Mouse (Mus musculus): ENCODE measurements around the gene Col8a2. TPM values are rescaled to one million over a fixed set of nuclear protein-coding genes. Genes with fewer than 3 reads are reported as not detected.

The Col8a2 gene
- polyA plus RNA-seq, 1 experiment from 2014 or later = 0.71 TPM

- no peak overlapping the region for H3K4me2 ChIP-seq (ENCODE audit: low read depth, low read length)
- H3K4me3 ChIP-seq (ENCODE audit: low read depth, low read length) = no peak overlapping the region
- H3K27ac ChIP-seq (ENCODE audit: low read length) = no peak overlapping the region
- H3K36me3 ChIP-seq (ENCODE audit: control insufficient read depth, insufficient read depth) = peaks cover 12% of the 10 kb centered on the region
- 84% methylated on average over 13 of the region's 13 CpGs for WGBS (ENCODE audit: insufficient replicate concordance)
- H3K9me3 ChIP-seq (replicated peaks; ENCODE audit: control insufficient read depth, low read length) = no peaks in the 10 kb centered on the region
- H3K9ac ChIP-seq (ENCODE audit: low read depth, low read length) = no peak overlapping the region
- peaks cover 8% of the 10 kb centered on the region; the same call in 1 of the 2 replicates for H3K4me1 ChIP-seq (ENCODE audit: control insufficient read depth, low read depth, low read length)
- no peak for ATAC-seq (ENCODE audit: low read depth)
- H3K27me3 ChIP-seq (ENCODE audit: control insufficient read depth, insufficient read depth, low read depth, low read length) = no peaks in the 10 kb centered on the region
Measured at GRCm38 (mm10) chr4:126316443-126317040, 29.9 kb downstream of the Col8a2 start.

GRCm38 (mm10) chr4:126319806-126320205 is 33.2 kb downstream of the Col8a2 start:
- Histone ChIP-seq H3K4me1 (ENCODE audit: control insufficient read depth, low read depth, low read length) (peaks cover 12% of the 10 kb centered on the region; the same call in 1 of the 2 replicates), H3K4me2 (ENCODE audit: low read depth, low read length) (peak overlapping the region; percentile 86; the same call in 1 of the 2 replicates), H3K9ac (ENCODE audit: low read depth, low read length) (no peak overlapping the region), H3K4me3 (ENCODE audit: low read depth, low read length) (no peak overlapping the region), H3K27ac (ENCODE audit: low read length) (peak overlapping the region; percentile 45; the same call in 1 of the 2 replicates), H3K36me3 (ENCODE audit: control insufficient read depth, insufficient read depth) (peaks cover 12% of the 10 kb centered on the region), H3K9me3 (replicated peaks; ENCODE audit: control insufficient read depth, low read length) (no peaks in the 10 kb centered on the region), H3K27me3 (ENCODE audit: control insufficient read depth, insufficient read depth, low read depth, low read length) (no peaks in the 10 kb centered on the region; the same call in 1 of the 2 replicates)
- 63% methylated on average over 6 of the region's 6 CpGs for WGBS (ENCODE audit: insufficient replicate concordance)
- peak; percentile 60 for ATAC-seq (ENCODE audit: low read depth)

DNA sequence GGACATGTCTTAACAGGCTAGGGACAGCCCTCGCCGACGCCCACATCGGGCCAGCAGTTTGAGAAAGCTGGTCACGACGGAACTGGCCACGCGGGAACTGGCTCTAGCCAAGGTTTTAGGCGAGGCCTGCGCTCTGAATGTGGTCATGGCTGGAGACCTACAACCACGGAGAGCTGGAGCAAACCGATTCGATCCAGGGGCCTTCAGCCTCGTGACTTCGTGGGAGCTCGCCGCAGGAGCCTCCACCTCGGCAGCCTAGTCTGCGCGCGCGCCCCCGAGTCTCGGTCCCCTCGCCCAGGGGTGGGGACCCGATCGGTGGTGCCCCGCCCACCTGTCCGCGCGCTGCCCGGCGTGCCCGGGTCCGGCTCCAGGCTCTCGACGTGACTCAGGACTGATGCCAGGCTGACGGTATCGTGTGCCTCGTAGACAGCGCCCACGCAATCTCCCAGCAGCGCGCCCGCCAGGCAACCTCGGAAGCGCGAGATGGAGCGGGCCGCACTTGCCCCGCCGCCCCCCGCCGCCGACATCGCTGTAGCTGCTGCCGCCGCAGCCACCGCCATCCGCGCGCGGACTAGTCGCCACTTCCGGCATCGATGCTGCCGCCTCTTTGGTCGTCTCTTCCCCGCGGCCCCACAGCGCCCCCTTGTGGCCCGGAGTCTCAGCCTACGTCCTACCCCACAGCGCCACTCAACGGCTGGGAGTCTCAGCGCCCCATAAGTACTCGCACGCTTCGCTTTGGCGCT is 34.7 kb downstream of the Col8a2 start, which contains the start of gene Adprhl2:
Gene Adprhl2 (minus strand): TSS at position 593 of the 743 bp plus-strand sequence.
- Histone ChIP-seq H3K4me1 (ENCODE audit: control insufficient read depth, low read depth, low read length) (peaks cover 12% of the 10 kb centered on the region), H3K4me3 (ENCODE audit: low read depth, low read length) (peak within 1 kb of the TSS; percentile 91), H3K4me2 (ENCODE audit: low read depth, low read length) (peak within 1 kb of the TSS; percentile 86), H3K36me3 (ENCODE audit: control insufficient read depth, insufficient read depth) (peaks cover 12% of the 10 kb centered on the region), H3K9ac (ENCODE audit: low read depth, low read length) (peak within 1 kb of the TSS; percentile 76), H3K27ac (ENCODE audit: low read length) (peak within 1 kb of the TSS; percentile 58), H3K27me3 (ENCODE audit: control insufficient read depth, insufficient read depth, low read depth, low read length) (peaks cover 6% of the 10 kb centered on the region), H3K9me3 (replicated peaks; ENCODE audit: control insufficient read depth, low read length) (no peaks in the 10 kb centered on the region)
- under 1% methylated on average over 79 of the region's 80 CpGs for WGBS (ENCODE audit: insufficient replicate concordance)
- peak; percentile 84 for ATAC-seq (ENCODE audit: low read depth)

GRCm38 (mm10) chr4:126321854-126322511 is 35.4 kb downstream of the Col8a2 start:
- H3K4me3 ChIP-seq (ENCODE audit: low read depth, low read length) = peak overlapping the region; percentile 91
- peak overlapping the region; percentile 86 for H3K4me2 ChIP-seq (ENCODE audit: low read depth, low read length)
- ATAC-seq (ENCODE audit: low read depth) = no peak
- H3K27me3 ChIP-seq (ENCODE audit: control insufficient read depth, insufficient read depth, low read depth, low read length) = peaks cover 6% of the 10 kb centered on the region
- peak overlapping the region; percentile 48 for H3K9ac ChIP-seq (ENCODE audit: low read depth, low read length)
- H3K36me3 ChIP-seq (ENCODE audit: control insufficient read depth, insufficient read depth) = peaks cover 9% of the 10 kb centered on the region
- peaks cover 12% of the 10 kb centered on the region for H3K4me1 ChIP-seq (ENCODE audit: control insufficient read depth, low read depth, low read length)
- 57% methylated on average over 28 of the region's 28 CpGs for WGBS (ENCODE audit: insufficient replicate concordance)
- H3K27ac ChIP-seq (ENCODE audit: low read length) = no peak overlapping the region
- no peaks in the 10 kb centered on the region for H3K9me3 ChIP-seq (replicated peaks; ENCODE audit: control insufficient read depth, low read length)

GRCm38 (mm10) chr4:126322646-126323045 is 36.1 kb downstream of the Col8a2 start:
- no peak overlapping the region for H3K4me3 ChIP-seq (ENCODE audit: low read depth, low read length)
- 86% methylated on average over 13 of the region's 13 CpGs for WGBS (ENCODE audit: insufficient replicate concordance)
- ATAC-seq (ENCODE audit: low read depth) = no peak
- no peak overlapping the region for H3K27ac ChIP-seq (ENCODE audit: low read length)
- H3K4me2 ChIP-seq (ENCODE audit: low read depth, low read length) = no peak overlapping the region
- H3K9ac ChIP-seq (ENCODE audit: low read depth, low read length) = no peak overlapping the region
- H3K36me3 ChIP-seq (ENCODE audit: control insufficient read depth, insufficient read depth) = peaks cover 6% of the 10 kb centered on the region
- no peaks in the 10 kb centered on the region for H3K9me3 ChIP-seq (replicated peaks; ENCODE audit: control insufficient read depth, low read length)
- H3K27me3 ChIP-seq (ENCODE audit: control insufficient read depth, insufficient read depth, low read depth, low read length) = peaks cover 6% of the 10 kb centered on the region
- H3K4me1 ChIP-seq (ENCODE audit: control insufficient read depth, low read depth, low read length) = peaks cover 12% of the 10 kb centered on the region

GRCm38 (mm10) chr4:126324861-126325260 is 38.3 kb downstream of the Col8a2 start:
- 0 out of 2 replicates have a peak overlapping the region, but pooled peaks have one; percentile 16 for H3K4me2 ChIP-seq (ENCODE audit: low read depth, low read length)
- H3K4me3 ChIP-seq (ENCODE audit: low read depth, low read length) = no peak overlapping the region

GRCm38 (mm10) chr4:126325281-126325861 is 38.8 kb downstream of the Col8a2 start, which contains the start of gene Tekt2:
Gene Tekt2, minus strand, starts transcription at chr4:126325688.
- no peak for ATAC-seq (ENCODE audit: low read depth)
- 19% methylated on average over 23 of the region's 23 CpGs for WGBS (ENCODE audit: insufficient replicate concordance)
- H3K9me3 ChIP-seq (replicated peaks; ENCODE audit: control insufficient read depth, low read length) = no peaks in the 10 kb centered on the region
- H3K4me1 ChIP-seq (ENCODE audit: control insufficient read depth, low read depth, low read length) = peaks cover 10% of the 10 kb centered on the region
- H3K9ac ChIP-seq (ENCODE audit: low read depth, low read length) = no peak within 1 kb of the TSS
- H3K4me3 ChIP-seq (ENCODE audit: low read depth, low read length) = 0 out of 2 replicates have a peak within 1 kb of the TSS, but pooled peaks have one; percentile 7
- peak within 1 kb of the TSS; percentile 16; the same call in 1 of the 2 replicates for H3K4me2 ChIP-seq (ENCODE audit: low read depth, low read length)
- H3K27me3 ChIP-seq (ENCODE audit: control insufficient read depth, insufficient read depth, low read depth, low read length) = peaks cover 6% of the 10 kb centered on the region
- H3K27ac ChIP-seq (ENCODE audit: low read length) = no peak within 1 kb of the TSS
- H3K36me3 ChIP-seq (ENCODE audit: control insufficient read depth, insufficient read depth) = no peaks in the 10 kb centered on the region

More at GRCm38 (mm10) chr4:126324861-126325260, 38.3 kb downstream of the Col8a2 start:
- H3K9me3 ChIP-seq (replicated peaks; ENCODE audit: control insufficient read depth, low read length) = no peaks in the 10 kb centered on the region
- no peak for ATAC-seq (ENCODE audit: low read depth)
- H3K27ac ChIP-seq (ENCODE audit: low read length) = no peak overlapping the region
- H3K4me1 ChIP-seq (ENCODE audit: control insufficient read depth, low read depth, low read length) = peaks cover 12% of the 10 kb centered on the region
- H3K27me3 ChIP-seq (ENCODE audit: control insufficient read depth, insufficient read depth, low read depth, low read length) = peaks cover 6% of the 10 kb centered on the region
- no peak overlapping the region for H3K9ac ChIP-seq (ENCODE audit: low read depth, low read length)
- H3K36me3 ChIP-seq (ENCODE audit: control insufficient read depth, insufficient read depth) = no peaks in the 10 kb centered on the region
- WGBS (ENCODE audit: insufficient replicate concordance) = 55% methylated on average over 13 of the region's 13 CpGs

GRCm38 (mm10) chr4:126326036-126326435 is 39.4 kb downstream of the Col8a2 start:
- no peak overlapping the region for H3K9ac ChIP-seq (ENCODE audit: low read depth, low read length)
- H3K9me3 ChIP-seq (replicated peaks; ENCODE audit: control insufficient read depth, low read length) = no peaks in the 10 kb centered on the region
- peaks cover 6% of the 10 kb centered on the region for H3K27me3 ChIP-seq (ENCODE audit: control insufficient read depth, insufficient read depth, low read depth, low read length)
- no peak overlapping the region for H3K27ac ChIP-seq (ENCODE audit: low read length)
- H3K4me2 ChIP-seq (ENCODE audit: low read depth, low read length) = no peak overlapping the region
- H3K36me3 ChIP-seq (ENCODE audit: control insufficient read depth, insufficient read depth) = no peaks in the 10 kb centered on the region
- no peak overlapping the region for H3K4me3 ChIP-seq (ENCODE audit: low read depth, low read length)
- 30% methylated on average over 6 of the region's 6 CpGs for WGBS (ENCODE audit: insufficient replicate concordance)
- H3K4me1 ChIP-seq (ENCODE audit: control insufficient read depth, low read depth, low read length) = peaks cover 3% of the 10 kb centered on the region
- ATAC-seq (ENCODE audit: low read depth) = no peak

All from liver, embryonic 16.5 days (tissue).